Mouse (Mus musculus): ENCODE results near the gene Pdzd8. TPM values are rescaled to one million over a fixed set of nuclear protein-coding genes. Genes with fewer than 3 reads are reported as not detected.

The Pdzd8 gene
- 5.1 and 8.5 TPM in 2 replicates for polyA plus RNA-seq (2012; rRNA removed)

DNA sequence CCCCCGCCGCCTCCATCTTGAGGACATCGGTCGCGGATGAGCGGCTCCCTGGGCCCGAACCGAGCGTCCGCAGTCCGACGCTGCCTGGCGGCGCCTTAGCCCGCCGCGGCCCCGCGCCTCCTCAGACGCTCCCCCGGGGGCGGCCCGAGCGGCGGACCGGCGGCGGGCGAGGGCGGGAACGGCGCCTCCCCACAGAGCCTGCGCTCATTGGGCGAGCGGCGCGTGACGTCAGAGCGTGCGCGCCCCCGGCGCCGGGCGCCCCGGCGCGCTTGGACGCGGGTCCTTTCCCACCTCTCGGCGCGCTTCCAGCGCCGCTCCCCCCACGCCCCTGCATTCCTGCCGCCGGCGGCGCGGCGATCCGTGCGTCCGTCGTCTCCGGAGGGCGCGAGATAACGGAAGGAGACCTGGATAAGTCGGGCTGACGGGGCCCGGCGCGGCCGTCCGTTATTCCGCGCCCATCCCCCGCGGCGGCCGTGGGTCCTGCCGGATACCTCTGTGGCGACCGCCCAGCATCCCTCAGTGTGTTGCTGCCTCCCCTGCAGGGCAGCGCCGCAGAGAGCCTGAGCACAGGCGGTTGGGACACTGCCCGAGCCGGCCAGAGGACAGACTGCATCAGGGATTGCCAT lies at the start of gene Pdzd8:
Pdzd8 (minus strand) TSS at position 123 of the 626 bp plus-strand sequence.
- under 1% methylated on average over 79 of the region's 91 CpGs for WGBS
- peak within 1 kb of the TSS; percentile 88 for H3K4me3 ChIP-seq (ENCODE audit: extremely low read depth, insufficient read depth, insufficient read length)
- H3K4me1 ChIP-seq (ENCODE audit: control insufficient read depth, insufficient read depth, insufficient read length) = peaks cover 8% of the 10 kb centered on the region; the same call in 1 of the 2 replicates
- H3K36me3 ChIP-seq (ENCODE audit: control insufficient read depth, insufficient read depth, low read length) = no peaks in the 10 kb centered on the region
- peak within 1 kb of the TSS; percentile 83 for H3K27ac ChIP-seq (ENCODE audit: insufficient read depth, low read length)
- TF ChIP-seq POLR2A (IDR thresholded peaks at IDR 0.05; ENCODE audit: low read depth, low read length) = no peak; the same call in 1 of the 2 replicates
- no peak for TF ChIP-seq CTCF (IDR thresholded peaks at IDR 0.05; ENCODE audit: extremely low read depth, insufficient read depth, insufficient read length, insufficient replicate concordance)
- H3K27me3 ChIP-seq (ENCODE audit: control insufficient read depth, insufficient read depth, low read length) = no peaks in the 10 kb centered on the region
- peak; percentile 58 to 84 for DNase-seq (ENCODE audit: low read depth in 1 of 2, low spot score in 2 of 2)

DNA sequence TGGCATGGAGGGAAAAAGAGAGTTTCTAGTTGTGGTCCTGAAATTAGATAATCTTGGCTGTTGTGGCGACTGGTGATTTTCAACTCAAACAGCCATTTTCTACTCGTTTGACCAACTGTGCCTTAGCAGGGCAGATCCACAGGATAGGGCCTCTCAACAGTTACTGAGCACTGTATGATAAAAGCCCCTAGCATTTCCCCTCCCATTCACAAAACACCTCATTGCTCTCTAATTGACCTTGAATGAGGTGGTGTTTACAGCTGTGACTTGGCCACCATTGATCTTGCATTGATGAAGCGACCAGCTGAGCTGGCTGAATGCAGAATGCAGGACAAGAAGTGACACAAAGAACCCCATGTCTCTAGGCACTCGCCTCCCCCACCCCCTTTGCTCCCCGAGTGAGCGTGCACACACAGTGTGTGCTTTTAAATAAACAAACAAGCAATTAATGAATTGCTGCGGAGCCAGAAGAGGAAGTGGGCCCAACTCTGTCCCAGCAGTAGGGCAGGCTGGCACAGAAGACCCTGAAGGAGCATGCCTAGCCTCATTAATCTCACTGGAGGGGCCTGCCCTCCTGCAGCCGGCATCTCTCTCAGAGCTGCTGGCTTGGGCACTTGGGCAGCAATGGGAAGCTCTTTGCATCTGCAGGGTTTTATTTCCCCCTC lies 48.3 kb upstream of the Pdzd8 start:
- Histone ChIP-seq H3K4me3 (ENCODE audit: extremely low read depth, insufficient read depth, insufficient read length) (no peak overlapping the region), H3K27me3 (ENCODE audit: control insufficient read depth, insufficient read depth, low read length) (no peaks in the 10 kb centered on the region), H3K27ac (ENCODE audit: insufficient read depth, low read length) (no peak overlapping the region), H3K36me3 (ENCODE audit: control insufficient read depth, insufficient read depth, low read length) (no peaks in the 10 kb centered on the region), H3K4me1 (ENCODE audit: control insufficient read depth, insufficient read depth, insufficient read length) (no peaks in the 10 kb centered on the region)
- DNase-seq (ENCODE audit: low read depth in 1 of 2, low spot score in 2 of 2) = no peak
- 75% methylated on average over 8 of the region's 8 CpGs for WGBS
- TF ChIP-seq CTCF (IDR thresholded peaks at IDR 0.05; ENCODE audit: extremely low read depth, insufficient read depth, insufficient read length, insufficient replicate concordance) (no peak), POLR2A (IDR thresholded peaks at IDR 0.05; ENCODE audit: low read depth, low read length) (no peak)

DNA sequence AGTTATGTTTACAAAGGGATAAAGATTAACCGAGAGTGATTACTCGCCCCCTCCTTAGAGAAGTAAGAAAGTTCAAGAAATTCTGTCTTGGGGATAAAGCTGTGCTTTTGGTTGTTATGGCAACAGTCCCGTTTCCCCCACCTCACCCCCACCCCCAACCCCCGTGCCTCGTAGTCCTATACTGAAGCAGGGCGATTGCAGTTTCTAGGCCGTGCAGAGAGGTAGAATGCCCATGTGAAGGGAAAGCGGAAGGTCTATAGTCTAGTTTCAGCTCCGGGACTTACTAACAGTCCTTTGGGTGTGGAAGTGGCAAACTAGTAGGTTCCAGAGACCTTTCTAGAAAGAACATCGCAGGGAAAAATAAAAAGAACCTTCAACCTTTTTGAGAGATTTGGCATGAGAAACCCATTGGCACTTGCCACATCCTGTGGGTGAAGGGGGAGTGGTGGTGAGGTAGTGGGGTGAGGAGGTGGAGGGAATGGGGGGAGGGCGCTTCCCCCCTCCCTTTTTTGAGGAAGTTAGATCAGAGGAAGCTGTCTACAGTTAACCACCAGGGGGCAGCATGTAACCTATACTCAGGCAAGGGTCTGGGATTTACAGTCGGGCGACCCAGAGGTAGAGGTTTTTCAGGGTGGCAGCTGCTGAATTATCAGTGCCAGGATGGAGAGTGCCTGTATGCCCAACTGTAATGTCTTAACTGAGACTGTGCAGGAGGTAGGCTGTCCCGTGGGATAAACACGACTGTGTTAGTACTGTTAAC lies 43.4 kb upstream of the Pdzd8 start:
- DNase-seq (ENCODE audit: low read depth in 1 of 2, low spot score in 2 of 2) = peak; percentile 82 to 86

DNA sequence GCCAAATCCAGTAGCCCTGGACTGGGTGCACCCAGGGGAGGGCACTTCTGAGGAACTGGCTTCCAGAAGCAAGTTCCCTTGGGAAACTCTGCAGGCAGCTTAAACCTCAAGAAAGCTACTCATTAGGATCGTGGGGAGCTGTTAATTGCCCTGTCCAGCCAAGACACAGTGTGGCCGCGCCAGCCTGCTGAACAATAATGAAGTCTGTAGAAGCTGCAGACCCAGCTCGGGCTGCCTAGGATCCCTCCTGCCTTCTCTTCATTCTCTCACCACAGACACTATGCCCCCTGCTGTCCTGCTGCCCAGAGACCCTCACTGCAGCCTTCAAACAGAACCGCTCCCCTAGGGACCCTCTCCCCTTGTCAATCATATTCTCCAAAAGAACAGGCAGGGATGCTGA lies 42.8 kb upstream of the Pdzd8 start:
- 78% methylated on average over 5 of the region's 5 CpGs for WGBS
- H3K27me3 ChIP-seq (ENCODE audit: control insufficient read depth, insufficient read depth, low read length) = no peaks in the 10 kb centered on the region
- H3K27ac ChIP-seq (ENCODE audit: insufficient read depth, low read length) = no peak overlapping the region
- H3K36me3 ChIP-seq (ENCODE audit: control insufficient read depth, insufficient read depth, low read length) = no peaks in the 10 kb centered on the region
- no peak for TF ChIP-seq CTCF (IDR thresholded peaks at IDR 0.05; ENCODE audit: extremely low read depth, insufficient read depth, insufficient read length, insufficient replicate concordance)
- TF ChIP-seq POLR2A (IDR thresholded peaks at IDR 0.05; ENCODE audit: low read depth, low read length) = no peak
- no peak overlapping the region for H3K4me3 ChIP-seq (ENCODE audit: extremely low read depth, insufficient read depth, insufficient read length)
- DNase-seq (ENCODE audit: low read depth in 1 of 2, low spot score in 2 of 2) = no peak
- no peaks in the 10 kb centered on the region for H3K4me1 ChIP-seq (ENCODE audit: control insufficient read depth, insufficient read depth, insufficient read length)

More for the DNA sequence above, 43.4 kb upstream of the Pdzd8 start:
- Histone ChIP-seq H3K4me1 (ENCODE audit: control insufficient read depth, insufficient read depth, insufficient read length) (no peaks in the 10 kb centered on the region), H3K27me3 (ENCODE audit: control insufficient read depth, insufficient read depth, low read length) (no peaks in the 10 kb centered on the region), H3K36me3 (ENCODE audit: control insufficient read depth, insufficient read depth, low read length) (no peaks in the 10 kb centered on the region), H3K27ac (ENCODE audit: insufficient read depth, low read length) (no peak overlapping the region; the same call in 1 of the 2 replicates), H3K4me3 (ENCODE audit: extremely low read depth, insufficient read depth, insufficient read length) (peak overlapping the region; percentile 29)
- TF ChIP-seq POLR2A (IDR thresholded peaks at IDR 0.05; ENCODE audit: low read depth, low read length) (no peak), CTCF (IDR thresholded peaks at IDR 0.05; ENCODE audit: extremely low read depth, insufficient read depth, insufficient read length, insufficient replicate concordance) (peak; percentile 49; the same call in 1 of the 2 replicates)
- WGBS = 10% methylated on average over 15 of the region's 15 CpGs

DNA sequence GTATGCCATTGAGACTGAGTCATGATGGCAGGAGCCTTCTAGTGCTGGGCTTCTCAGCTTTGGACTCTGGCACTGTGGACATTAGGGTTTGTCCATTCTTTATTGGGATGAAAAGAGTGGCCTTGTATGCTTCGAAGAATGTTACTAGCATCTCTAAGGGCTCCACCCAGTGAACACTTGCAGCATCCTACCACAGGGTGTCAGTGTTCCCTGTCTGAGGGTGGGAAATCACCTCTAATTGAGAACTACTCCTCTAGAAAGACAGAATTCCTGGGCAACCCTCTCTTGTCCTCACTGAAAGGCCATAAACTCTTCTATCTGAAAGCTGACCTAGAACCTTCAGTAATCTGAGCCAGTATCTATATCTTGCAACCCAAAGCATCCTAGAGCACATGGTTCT lies 41.6 kb upstream of the Pdzd8 start:
- no peak overlapping the region for H3K27ac ChIP-seq (ENCODE audit: insufficient read depth, low read length)

DNA sequence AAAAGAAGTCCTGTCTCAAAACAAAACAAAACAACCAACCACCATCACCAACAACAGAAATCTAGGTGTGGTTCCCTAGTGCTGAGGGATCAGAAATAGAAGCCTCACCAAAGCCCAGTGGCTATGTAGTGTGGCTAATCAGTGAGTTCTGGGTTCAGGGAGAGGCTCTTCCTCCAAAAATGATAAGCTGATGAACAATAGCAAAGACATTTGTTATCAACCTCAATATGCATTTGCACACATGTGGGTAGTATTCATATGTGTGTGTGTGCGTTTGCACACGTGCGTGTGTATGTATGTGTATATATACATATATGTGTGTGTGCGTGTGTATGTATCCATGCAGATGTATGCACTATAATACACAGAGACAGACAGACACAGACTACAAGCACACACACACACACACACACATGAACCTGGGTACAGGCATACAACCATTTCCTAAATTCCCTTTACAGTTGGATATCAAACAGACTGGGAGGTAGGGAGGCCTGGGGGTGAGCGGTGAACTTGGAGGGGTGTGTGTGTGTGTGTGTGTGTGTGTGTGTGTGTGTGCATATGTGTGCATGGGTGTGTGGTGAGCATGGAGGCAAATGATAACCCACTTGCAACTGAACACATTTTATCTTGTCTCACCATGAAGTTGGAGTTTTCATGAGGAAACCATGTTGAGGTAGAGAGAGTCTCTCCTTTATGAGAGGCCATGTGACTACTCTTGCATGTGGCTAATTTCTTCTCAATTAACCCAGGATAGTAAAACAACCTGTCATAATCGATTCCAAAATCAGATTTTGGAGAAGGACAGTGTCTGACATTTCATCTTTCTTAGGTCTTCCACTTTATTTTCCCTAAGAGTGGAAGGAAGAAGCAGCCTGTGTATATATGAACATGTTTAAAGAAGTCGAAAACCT lies 39.3 kb upstream of the Pdzd8 start:
- no peaks in the 10 kb centered on the region for H3K4me1 ChIP-seq (ENCODE audit: control insufficient read depth, insufficient read depth, insufficient read length)
- no peaks in the 10 kb centered on the region for H3K27me3 ChIP-seq (ENCODE audit: control insufficient read depth, insufficient read depth, low read length)
- no peak overlapping the region for H3K27ac ChIP-seq (ENCODE audit: insufficient read depth, low read length)
- no peak overlapping the region for H3K4me3 ChIP-seq (ENCODE audit: extremely low read depth, insufficient read depth, insufficient read length)
- WGBS = 90% methylated on average over 7 of the region's 7 CpGs
- TF ChIP-seq POLR2A (IDR thresholded peaks at IDR 0.05; ENCODE audit: low read depth, low read length) (no peak), CTCF (IDR thresholded peaks at IDR 0.05; ENCODE audit: extremely low read depth, insufficient read depth, insufficient read length, insufficient replicate concordance) (no peak)
- no peak for DNase-seq (ENCODE audit: low read depth in 1 of 2, low spot score in 2 of 2)
- H3K36me3 ChIP-seq (ENCODE audit: control insufficient read depth, insufficient read depth, low read length) = no peaks in the 10 kb centered on the region

More for the DNA sequence above, 41.6 kb upstream of the Pdzd8 start:
- H3K4me3 ChIP-seq (ENCODE audit: extremely low read depth, insufficient read depth, insufficient read length) = no peak overlapping the region
- no peaks in the 10 kb centered on the region for H3K36me3 ChIP-seq (ENCODE audit: control insufficient read depth, insufficient read depth, low read length)
- TF ChIP-seq POLR2A (IDR thresholded peaks at IDR 0.05; ENCODE audit: low read depth, low read length) = no peak
- peak; percentile 57; the same call in 1 of the 2 replicates for TF ChIP-seq CTCF (IDR thresholded peaks at IDR 0.05; ENCODE audit: extremely low read depth, insufficient read depth, insufficient read length, insufficient replicate concordance)
- no peaks in the 10 kb centered on the region for H3K27me3 ChIP-seq (ENCODE audit: control insufficient read depth, insufficient read depth, low read length)
- no peaks in the 10 kb centered on the region for H3K4me1 ChIP-seq (ENCODE audit: control insufficient read depth, insufficient read depth, insufficient read length)
- 22% methylated on average over 1 of the region's 1 CpGs for WGBS
- DNase-seq (ENCODE audit: low read depth in 1 of 2, low spot score in 2 of 2) = peak; percentile 15 to 52

Measured in spleen, adult 2 months (tissue).